ENCODE assay signal across 29 mouse cellular contexts in genomic region chr19:4534646-4535045, GRCm38 (mm10). TPM values are rescaled to one million over a fixed set of nuclear protein-coding genes. Genes with fewer than 3 reads are reported as not detected.
DNase-seq lines count a peak whose midpoint lies in the region; ATAC-seq and TF ChIP-seq lines count a peak whose summit lies in the region.
"Had no signal": no experiment of that assay in that cellular context is flagged by ENCODE, and none has a peak within 500 bp of the region (broad histone marks: within the 10 kb centered on the region; RNA-seq: fewer than 3 reads in every experiment).

No protein-coding gene starts in this region.

- no peak overlapping the region for H3K4me2 ChIP-seq in liver, embryonic 14.5 days (ENCODE audit: low read depth)
- H3K4me2 ChIP-seq: embryonic facial prominence, embryonic 12.5 days; forebrain, embryonic 13.5 days; forebrain, embryonic 15.5 days had no signal

- 0 out of 2 replicates have a peak, but pooled peaks have one; percentile 23 for ATAC-seq in liver, embryonic 14.5 days (ENCODE audit: insufficient read depth)
- ATAC-seq: activated CD4-positive, CD25-positive, alpha-beta regulatory T cell, adult 4 months; CD4-positive, CD25-positive, alpha-beta regulatory T cell, adult 4 months; forebrain, embryonic 13.5 days; forebrain, embryonic 15.5 days; forebrain, postnatal 0 days; Patski had no signal

- 80% methylated on average over 2 of the region's 2 CpGs for whole genome bisulfite sequencing in kidney, adult 2 months
- WGBS in liver, embryonic 14.5 days (ENCODE audit: insufficient replicate concordance) = 78% methylated on average over 2 of the region's 2 CpGs

- H3K36me3 ChIP-seq in kidney, adult 2 months (ENCODE audit: control insufficient read depth, insufficient read depth, low read length) = no peaks in the 10 kb centered on the region
- H3K36me3 ChIP-seq in liver, embryonic 14.5 days (replicated peaks; ENCODE audit: control insufficient read depth, insufficient read depth, low read depth) = no peaks in the 10 kb centered on the region
- H3K36me3 ChIP-seq: embryonic facial prominence, embryonic 10.5 days; embryonic facial prominence, embryonic 12.5 days; forebrain, embryonic 15.5 days; G1E had no signal

- no peak overlapping the region for H3K4me3 ChIP-seq in kidney, adult 2 months (ENCODE audit: insufficient read depth, low read depth, low read length)
- no peak overlapping the region for H3K4me3 ChIP-seq in liver, embryonic 14.5 days (ENCODE audit: insufficient read depth in 1 of 2, low read depth in 2 of 2, low read length in 2 of 2)
- no peak overlapping the region for H3K4me3 ChIP-seq in brown adipose tissue, adult 24 weeks (ENCODE audit: insufficient read depth, low read depth, low read length)
- H3K4me3 ChIP-seq: embryonic facial prominence, embryonic 10.5 days; embryonic facial prominence, embryonic 12.5 days; forebrain, embryonic 13.5 days; forebrain, embryonic 15.5 days had no signal

- no peak for TF ChIP-seq CTCF in kidney, adult 2 months (conservative IDR thresholded peaks at IDR 0.05; ENCODE audit: insufficient read depth, insufficient read length, low read depth, low read length)
- no peak for TF ChIP-seq CTCF in liver, embryonic 14.5 days (IDR thresholded peaks at IDR 0.05; ENCODE audit: low read depth)

- H3K9me3 ChIP-seq in liver, embryonic 14.5 days (ENCODE audit: control insufficient read depth, low read length) = no peaks in the 10 kb centered on the region
- H3K9me3 ChIP-seq: embryonic facial prominence, embryonic 10.5 days; embryonic facial prominence, embryonic 12.5 days; forebrain, embryonic 13.5 days; forebrain, embryonic 15.5 days; G1E had no signal

- no peak overlapping the region for H3K9ac ChIP-seq in liver, embryonic 14.5 days (replicated peaks)
- H3K9ac ChIP-seq: embryonic facial prominence, embryonic 12.5 days; forebrain, embryonic 13.5 days; forebrain, embryonic 15.5 days; forebrain, postnatal 0 days had no signal

- TF ChIP-seq POLR2A in kidney, adult 2 months (IDR thresholded peaks at IDR 0.05; ENCODE audit: low read depth, low read length) = no peak

- no peak overlapping the region for H3K27ac ChIP-seq in kidney, adult 2 months (ENCODE audit: insufficient read depth, low read depth, low read length)
- H3K27ac ChIP-seq in liver, embryonic 14.5 days = no peak overlapping the region
- 0 out of 2 replicates have a peak overlapping the region, but pooled peaks have one; percentile 26 for H3K27ac ChIP-seq in brown adipose tissue, adult 24 weeks (replicated peaks; ENCODE audit: low read depth, low read length)
- H3K27ac ChIP-seq: embryonic facial prominence, embryonic 10.5 days; embryonic facial prominence, embryonic 12.5 days; forebrain, embryonic 13.5 days; forebrain, embryonic 15.5 days had no signal

- no peak for TF ChIP-seq EP300 in liver, embryonic 14.5 days (IDR thresholded peaks at IDR 0.05; ENCODE audit: low read depth)

- H3K27me3 ChIP-seq in kidney, adult 2 months (replicated peaks; ENCODE audit: control insufficient read depth, insufficient read depth, low read length) = no peaks in the 10 kb centered on the region
- no peaks in the 10 kb centered on the region for H3K27me3 ChIP-seq in liver, embryonic 14.5 days (ENCODE audit: control insufficient read depth, insufficient read depth, low read length)
- H3K27me3 ChIP-seq: CH12.LX; embryonic facial prominence, embryonic 12.5 days; forebrain, embryonic 13.5 days; forebrain, embryonic 15.5 days; Patski had no signal

- H3K4me1 ChIP-seq in kidney, adult 2 months (ENCODE audit: control insufficient read depth, insufficient read depth, low read length) = peaks cover 6% of the 10 kb centered on the region; the same call in 1 of the 2 replicates
- H3K4me1 ChIP-seq in liver, embryonic 14.5 days (replicated peaks; ENCODE audit: control insufficient read depth in 2 of 2, insufficient read depth in 2 of 2, low read length in 1 of 2) = no peaks in the 10 kb centered on the region; a peak in 1 of 4 replicates
- H3K4me1 ChIP-seq in brown adipose tissue, adult 24 weeks (ENCODE audit: control insufficient read depth, insufficient read depth, insufficient read length, low read length) = peaks cover 3% of the 10 kb centered on the region; the same call in 1 of the 2 replicates
- H3K4me1 ChIP-seq: embryonic facial prominence, embryonic 10.5 days; embryonic facial prominence, embryonic 12.5 days; forebrain, embryonic 13.5 days; forebrain, embryonic 15.5 days had no signal

- peak; percentile 15 for DNase-seq in adrenal gland, adult 2 months
- no peak for DNase-seq in adrenal gland, postnatal 10 days
- peak; percentile 30 for DNase-seq in kidney, adult 2 months
- no peak for DNase-seq in kidney, adult 9 months
- no peak for DNase-seq in liver, embryonic 14.5 days (ENCODE audit: low read depth in 3 of 3, low spot score in 3 of 3)
- no peak for DNase-seq in liver
- DNase-seq in right cerebral cortex, postnatal 14 days = no peak
- DNase-seq: adrenal gland, postnatal 14 days; adrenal gland, postnatal 36 days; B cell, adult 2 months; cerebellum, adult 11 months; cerebellum, adult 2 months; cerebellum, adult 9-10 months; cerebellum, postnatal 10 days; cerebellum, postnatal 25 days; forebrain, postnatal 0 days had no signal

RNA-seq across cellular contexts. Expression of gene Pcx, which starts 24.4 kb away (rescaled TPM):
- total RNA-seq in adrenal gland, adult 2 months (2021) = 100 to 1,000 TPM; 536 to 579 TPM
- 474 and 524 TPM in 2 replicates for polyA plus RNA-seq in adrenal gland, adult 2 months (2012; rRNA removed)
- 100 to 1,000 TPM; 330 to 427 TPM for total RNA-seq in adrenal gland, postnatal 10 days (2021)
- polyA plus RNA-seq in kidney, adult 2 months (2012; rRNA removed) = 286 and 295 TPM in 2 replicates
- 14.7 and 16.4 TPM in 2 replicates for polyA plus RNA-seq in liver, embryonic 14.5 days (2012; rRNA removed)
- polyA plus RNA-seq in liver, embryonic 14.5 days (2014; fragmentation: Nextera tagmentation; extraction: Ambion mirVana) = 25.6 and 29.1 TPM in 2 replicates
- polyA plus RNA-seq in brown adipose tissue, adult 24 weeks (2012; ENCODE audit: insufficient read depth, insufficient read length, missing spikeins) = 328 and 343 TPM in 2 replicates

RNA-seq across cellular contexts. Expression of gene 2010003K11Rik, which starts 36.3 kb away (rescaled TPM):
- 10 to 100 TPM; 41.3 to 58.6 TPM for total RNA-seq in adrenal gland, adult 2 months (2021)
- polyA plus RNA-seq in adrenal gland, adult 2 months (2012; rRNA removed) = 6.4 and 8.5 TPM in 2 replicates
- 10 to 100 TPM in 1 of 2 experiments, 1 to 10 TPM in 1; 9.4 to 16.1 TPM for total RNA-seq in adrenal gland, postnatal 10 days (2021)
- 2.8 TPM in 2 replicates for polyA plus RNA-seq in kidney, adult 2 months (2012; rRNA removed)
- polyA plus RNA-seq in liver, embryonic 14.5 days (2012; rRNA removed) = 0.03 TPM in 1 of 2 replicates, not detected in the other
- 0.08 and 0.15 TPM in 2 replicates for polyA plus RNA-seq in liver, embryonic 14.5 days (2014; fragmentation: Nextera tagmentation; extraction: Ambion mirVana)
- polyA plus RNA-seq in brown adipose tissue, adult 24 weeks (2012; ENCODE audit: insufficient read depth, insufficient read length, missing spikeins) = 30.6 and 32.3 TPM in 2 replicates
- total RNA-seq: CH12.LX; forebrain, postnatal 0 days had no signal
- polyA plus RNA-seq: activated CD4-positive, CD25-positive, alpha-beta regulatory T cell, adult 4 months; CD4-positive, CD25-positive, alpha-beta regulatory T cell, adult 4 months; cerebellum, adult 2 months; cortical plate, adult 2 months; embryonic facial prominence, embryonic 10.5 days; embryonic facial prominence, embryonic 12.5 days; embryonic facial prominence, embryonic 14.5 days; forebrain, embryonic 11.5 days; forebrain, embryonic 13.5 days; forebrain, embryonic 15.5 days; forebrain, postnatal 0 days; G1E had no signal

RNA-seq across cellular contexts. Expression of gene Syt12, which starts 57.4 kb away (rescaled TPM):
- total RNA-seq in adrenal gland, adult 2 months (2021) = 10 to 100 TPM; 58.0 to 74.0 TPM
- polyA plus RNA-seq in adrenal gland, adult 2 months (2012; rRNA removed) = 124 and 143 TPM in 2 replicates
- total RNA-seq in adrenal gland, postnatal 10 days (2021) = 10 to 100 TPM; 18.8 to 22.7 TPM
- polyA plus RNA-seq in kidney, adult 2 months (2012; rRNA removed) = 4.6 and 9.8 TPM in 2 replicates
- 0.06 and 0.15 TPM in 2 replicates for polyA plus RNA-seq in liver, embryonic 14.5 days (2012; rRNA removed)
- 0.06 and 0.14 TPM in 2 replicates for polyA plus RNA-seq in liver, embryonic 14.5 days (2014; fragmentation: Nextera tagmentation; extraction: Ambion mirVana)
- 6.9 and 8.0 TPM in 2 replicates for polyA plus RNA-seq in brown adipose tissue, adult 24 weeks (2012; ENCODE audit: insufficient read depth, insufficient read length, missing spikeins)
- polyA plus RNA-seq: CD4-positive, CD25-positive, alpha-beta regulatory T cell, adult 4 months; G1E had no signal

Comparison
In these comparisons a context has a peak if more than half of its experiments do, and no peak if none do; other contexts are left out.
1. DNase-seq: peak in adrenal gland, adult 2 months (single experiment) and kidney, adult 2 months (single experiment); none in adrenal gland, postnatal 10 days (single experiment), kidney, adult 9 months (single experiment), liver, embryonic 14.5 days (0 of 3), liver (single experiment) and right cerebral cortex, postnatal 14 days (single experiment).
2. RNA of gene Syt12, which starts 57.4 kb away (polyA plus RNA-seq): 124 to 143 TPM in adrenal gland, adult 2 months; 6.9 to 8.0 TPM in brown adipose tissue, adult 24 weeks, 4.6 to 9.8 TPM in kidney, adult 2 months and 0.06 to 0.15 TPM in liver, embryonic 14.5 days; every median in the first group is over 10 times any median in the second.